Comparison of ENCODE assay signal across 11 mouse cellular contexts in genomic region chr4:137380702-137381605, GRCm38 (mm10). TPM values are rescaled to one million over a fixed set of nuclear protein-coding genes. Genes with fewer than 3 reads are reported as not detected.
DNase-seq lines count a peak whose midpoint lies in the region; ATAC-seq and TF ChIP-seq lines count a peak whose summit lies in the region.
"Had no signal": no experiment of that assay in that cellular context is flagged by ENCODE, and none has a peak within 500 bp of the region (broad histone marks: within the 10 kb centered on the region; RNA-seq: fewer than 3 reads in every experiment).

No protein-coding gene starts in this region.

- H3K36me3 ChIP-seq in lung, embryonic 16.5 days (ENCODE audit: control insufficient read depth, insufficient read depth, low read length), result no peaks in the 10 kb centered on the region
- H3K36me3 ChIP-seq in limb, embryonic 15.5 days, result no peaks in the 10 kb centered on the region
- H3K36me3 ChIP-seq in stomach, postnatal 0 days (ENCODE audit: control insufficient read depth, insufficient read depth, low read length), result no peaks in the 10 kb centered on the region
- H3K36me3 ChIP-seq: forebrain, embryonic 15.5 days had no signal

- WGBS in lung, embryonic 16.5 days, result 43% methylated on average over 13 of the region's 16 CpGs
- WGBS in limb, embryonic 15.5 days, result 28% methylated on average over 16 of the region's 16 CpGs
- 35% methylated on average over 15 of the region's 16 CpGs for WGBS in stomach, postnatal 0 days

- no peak overlapping the region for H3K9ac ChIP-seq in lung, embryonic 16.5 days (ENCODE audit: low read length)
- no peak overlapping the region for H3K9ac ChIP-seq in limb, embryonic 15.5 days
- H3K9ac ChIP-seq in stomach, postnatal 0 days (ENCODE audit: low read length), result no peak overlapping the region
- H3K9ac ChIP-seq: forebrain, embryonic 15.5 days had no signal

- H3K27ac ChIP-seq in gastrocnemius, adult 2 months, result peak overlapping the region; percentile 10
- 0 out of 2 replicates have a peak overlapping the region, but pooled peaks have one; percentile 9 for H3K27ac ChIP-seq in lung, embryonic 16.5 days (ENCODE audit: low read length)
- H3K27ac ChIP-seq in limb, embryonic 15.5 days, result peak overlapping the region; percentile 17; the same call in 1 of the 2 replicates
- H3K27ac ChIP-seq in stomach, postnatal 0 days (replicated peaks), result peak overlapping the region; percentile 53; the same call in 1 of the 2 replicates
- H3K27ac ChIP-seq: forebrain, embryonic 15.5 days had no signal

- intact Hi-C loops in gastrocnemius, adult 2 months (cut with DNase I), result no loop called here

- DNase-seq in gastrocnemius, adult 2 months, result no peak
- DNase-seq in gastrocnemius, postnatal 25 days, result no peak
- DNase-seq in lung, postnatal 36 days, result no peak
- no peak for DNase-seq in stomach, postnatal 0 days (ENCODE audit: low spot score)
- DNase-seq in cerebellum, postnatal 36 days, result no peak
- DNase-seq: adrenal gland, postnatal 25 days; layer of hippocampus, adult 9-11 months had no signal

- TF ChIP-seq EP300 in stomach, postnatal 0 days (optimal IDR thresholded peaks at IDR 0.05), result no peak

- no peak overlapping the region for H3K4me3 ChIP-seq in gastrocnemius, adult 2 months
- H3K4me3 ChIP-seq in lung, embryonic 16.5 days (ENCODE audit: low read length), result no peak overlapping the region
- H3K4me3 ChIP-seq in limb, embryonic 15.5 days, result no peak overlapping the region
- no peak overlapping the region for H3K4me3 ChIP-seq in stomach, postnatal 0 days (ENCODE audit: low read depth, low read length)
- H3K4me3 ChIP-seq: forebrain, embryonic 15.5 days had no signal

- ATAC-seq in lung, embryonic 16.5 days (ENCODE audit: low read depth), result no peak
- no peak for ATAC-seq in limb, embryonic 15.5 days (ENCODE audit: insufficient number of reproducible peaks, low FRiP score, low TSS enrichment, low read depth)
- peak; percentile 71; the same call in 1 of the 2 replicates for ATAC-seq in stomach, postnatal 0 days (ENCODE audit: low FRiP score, low TSS enrichment)
- no peak for ATAC-seq in inflammation-experienced regulatory T-cells, adult 6 months
- ATAC-seq: forebrain, embryonic 15.5 days had no signal

- no peaks in the 10 kb centered on the region for H3K27me3 ChIP-seq in lung, embryonic 16.5 days (ENCODE audit: control insufficient read depth, insufficient read depth, low read depth, low read length)
- H3K27me3 ChIP-seq in limb, embryonic 15.5 days, result no peaks in the 10 kb centered on the region
- no peaks in the 10 kb centered on the region for H3K27me3 ChIP-seq in stomach, postnatal 0 days (ENCODE audit: control insufficient read depth, insufficient read depth, low read length)
- H3K27me3 ChIP-seq: forebrain, embryonic 15.5 days had no signal

- H3K9me3 ChIP-seq in lung, embryonic 16.5 days (ENCODE audit: control insufficient read depth, low read length), result no peaks in the 10 kb centered on the region
- H3K9me3 ChIP-seq in limb, embryonic 15.5 days, result no peaks in the 10 kb centered on the region
- H3K9me3 ChIP-seq in stomach, postnatal 0 days (ENCODE audit: control insufficient read depth, low read length), result no peaks in the 10 kb centered on the region
- H3K9me3 ChIP-seq: forebrain, embryonic 15.5 days had no signal

- no peak for TF ChIP-seq CTCF in gastrocnemius, adult 2 months (IDR thresholded peaks at IDR 0.05)
- TF ChIP-seq CTCF in stomach, postnatal 0 days (IDR thresholded peaks at IDR 0.05; ENCODE audit: low read depth), result no peak

- peaks cover 7% of the 10 kb centered on the region; the same call in 1 of the 2 replicates for H3K4me1 ChIP-seq in lung, embryonic 16.5 days (replicated peaks; ENCODE audit: control insufficient read depth, insufficient read depth, low read length)
- H3K4me1 ChIP-seq in limb, embryonic 15.5 days, result peaks cover 4% of the 10 kb centered on the region; the same call in 1 of the 2 replicates
- no peaks in the 10 kb centered on the region for H3K4me1 ChIP-seq in stomach, postnatal 0 days (replicated peaks; ENCODE audit: control insufficient read depth, insufficient read depth)
- H3K4me1 ChIP-seq: forebrain, embryonic 15.5 days had no signal

- H3K4me2 ChIP-seq in lung, embryonic 16.5 days (ENCODE audit: low read depth, low read length), result peak overlapping the region; percentile 36; the same call in 1 of the 2 replicates
- no peak overlapping the region for H3K4me2 ChIP-seq in limb, embryonic 15.5 days
- no peak overlapping the region for H3K4me2 ChIP-seq in stomach, postnatal 0 days (replicated peaks; ENCODE audit: low read depth)
- H3K4me2 ChIP-seq: forebrain, embryonic 15.5 days had no signal

RNA-seq across cellular contexts. Expression of gene Cdc42, which starts 23.4 kb away (rescaled TPM):
- 100 to 1,000 TPM; 169 to 187 TPM for total RNA-seq in gastrocnemius, adult 2 months (2021)
- total RNA-seq in gastrocnemius, postnatal 25 days (2021), result 100 to 1,000 TPM; 159 to 174 TPM
- 699 and 707 TPM in 2 replicates for polyA plus RNA-seq in lung, embryonic 16.5 days (2015; fragmentation: Nextera tagmentation; extraction: Ambion mirVana)
- polyA plus RNA-seq in limb, embryonic 15.5 days (2015; fragmentation: Nextera tagmentation; extraction: Ambion mirVana), result 721 and 737 TPM in 2 replicates
- 445 and 456 TPM in 2 replicates for polyA plus RNA-seq in stomach, postnatal 0 days (2015; fragmentation: Nextera tagmentation; extraction: Ambion mirVana)
- 1,000 to 10,000 TPM in 1 of 3 experiments, 100 to 1,000 TPM in 2; 615 to 1,059 (median 624) TPM for polyA plus RNA-seq in inflammation-experienced regulatory T-cells, adult 6 months (2017; shearing (Covaris generic))

RNA-seq across cellular contexts. Expression of gene Cela3a, which starts 28.6 kb away (rescaled TPM):
- not detected for total RNA-seq in gastrocnemius, adult 2 months (2021)
- total RNA-seq in gastrocnemius, postnatal 25 days (2021), result not detected
- polyA plus RNA-seq in lung, embryonic 16.5 days (2015; fragmentation: Nextera tagmentation; extraction: Ambion mirVana), result not detected in 2 replicates
- not detected in 2 replicates for polyA plus RNA-seq in limb, embryonic 15.5 days (2015; fragmentation: Nextera tagmentation; extraction: Ambion mirVana)
- not detected in 2 replicates for polyA plus RNA-seq in stomach, postnatal 0 days (2015; fragmentation: Nextera tagmentation; extraction: Ambion mirVana)
- not detected for polyA plus RNA-seq in inflammation-experienced regulatory T-cells, adult 6 months (2017; shearing (Covaris generic))
- total RNA-seq: adrenal gland, postnatal 25 days had no signal
- polyA plus RNA-seq: forebrain, embryonic 15.5 days had no signal

RNA-seq across cellular contexts. Expression of gene Cela3b, which starts 49.4 kb away (rescaled TPM):
- total RNA-seq in gastrocnemius, adult 2 months (2021), result not detected
- total RNA-seq in gastrocnemius, postnatal 25 days (2021), result not detected
- polyA plus RNA-seq in lung, embryonic 16.5 days (2015; fragmentation: Nextera tagmentation; extraction: Ambion mirVana), result not detected in 2 replicates
- 0.70 TPM in 1 of 2 replicates, not detected in the other for polyA plus RNA-seq in limb, embryonic 15.5 days (2015; fragmentation: Nextera tagmentation; extraction: Ambion mirVana)
- polyA plus RNA-seq in stomach, postnatal 0 days (2015; fragmentation: Nextera tagmentation; extraction: Ambion mirVana), result 4.1 and 4.8 TPM in 2 replicates
- not detected for polyA plus RNA-seq in inflammation-experienced regulatory T-cells, adult 6 months (2017; shearing (Covaris generic))
- total RNA-seq: adrenal gland, postnatal 25 days had no signal
- polyA plus RNA-seq: forebrain, embryonic 15.5 days had no signal
